ENCODE assay signal across 8 mouse cellular contexts in the genomic region with DNA sequence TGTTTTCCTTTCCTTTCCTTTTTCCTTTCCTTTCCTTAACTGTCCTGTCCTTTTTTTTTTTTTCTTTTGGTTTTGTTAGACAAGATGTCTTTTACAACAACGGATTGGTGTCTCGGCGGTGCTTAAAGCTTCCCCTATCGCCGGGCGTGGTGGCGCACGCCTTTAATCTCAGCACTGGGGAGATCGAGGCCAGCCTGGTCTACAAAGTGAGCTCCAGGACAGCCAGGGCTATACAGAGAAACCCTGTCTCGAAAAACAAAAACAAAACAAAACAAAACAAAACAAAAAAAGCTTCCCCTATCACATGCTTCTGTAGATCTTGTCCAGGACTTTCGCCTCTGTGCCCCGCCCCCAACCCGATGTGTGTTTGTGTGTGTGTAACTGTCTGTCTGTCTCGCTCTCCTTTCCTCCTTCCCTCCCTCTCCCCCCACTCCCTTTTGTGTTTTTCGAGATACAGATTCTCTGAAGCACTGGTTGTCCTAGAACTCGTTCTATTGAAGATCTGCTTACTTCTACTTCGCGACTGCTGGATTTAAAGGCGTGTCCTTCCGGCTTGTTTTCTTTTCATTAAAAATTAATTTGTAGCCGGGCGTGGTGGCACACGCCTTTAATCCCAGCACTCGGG. TPM values are rescaled to one million over a fixed set of nuclear protein-coding genes. Genes with fewer than 3 reads are reported as not detected.
DNase-seq lines count a peak whose midpoint lies in the region; ATAC-seq and TF ChIP-seq lines count a peak whose summit lies in the region.

No protein-coding gene starts in this region.

- peaks cover 29% of the 10 kb centered on the region for H3K4me1 ChIP-seq in E14TG2a.4 (replicated peaks; ENCODE audit: low read depth, low read length)
- peaks cover 19% of the 10 kb centered on the region for H3K4me1 ChIP-seq in forebrain, embryonic 13.5 days
- peaks cover 36% of the 10 kb centered on the region for H3K4me1 ChIP-seq in liver, embryonic 12.5 days
- no peaks in the 10 kb centered on the region for H3K4me1 ChIP-seq in stomach, embryonic 15.5 days

- H3K36me3 ChIP-seq in E14TG2a.4 (ENCODE audit: insufficient read depth, low read length), result peaks cover 31% of the 10 kb centered on the region
- peaks cover 24% of the 10 kb centered on the region for H3K36me3 ChIP-seq in forebrain, embryonic 13.5 days (ENCODE audit: poor library complexity, severe bottlenecking)
- peaks cover 30% of the 10 kb centered on the region for H3K36me3 ChIP-seq in liver, embryonic 12.5 days
- H3K36me3 ChIP-seq in stomach, embryonic 15.5 days, result peaks cover 16% of the 10 kb centered on the region

- H3K9ac ChIP-seq in forebrain, embryonic 13.5 days, result peak overlapping the region; percentile 84
- H3K9ac ChIP-seq in liver, embryonic 12.5 days, result peak overlapping the region; percentile 77
- H3K9ac ChIP-seq in stomach, embryonic 15.5 days, result peak overlapping the region; percentile 80

- no peaks in the 10 kb centered on the region for H3K9me3 ChIP-seq in E14TG2a.4 (ENCODE audit: low read length)
- no peaks in the 10 kb centered on the region for H3K9me3 ChIP-seq in forebrain, embryonic 13.5 days (replicated peaks)
- H3K9me3 ChIP-seq in liver, embryonic 12.5 days (replicated peaks), result no peaks in the 10 kb centered on the region
- H3K9me3 ChIP-seq in stomach, embryonic 15.5 days, result no peaks in the 10 kb centered on the region

- peak overlapping the region; percentile 75 for H3K4me3 ChIP-seq in gastrocnemius, adult 2 months
- peak overlapping the region; percentile 98 for H3K4me3 ChIP-seq in E14TG2a.4 (replicated peaks; ENCODE audit: low read length)
- peak overlapping the region; percentile 83 for H3K4me3 ChIP-seq in forebrain, embryonic 13.5 days
- peak overlapping the region; percentile 74 for H3K4me3 ChIP-seq in liver, embryonic 12.5 days
- H3K4me3 ChIP-seq in stomach, embryonic 15.5 days (replicated peaks), result peak overlapping the region; percentile 86

- H3K27ac ChIP-seq in gastrocnemius, adult 2 months, result peak overlapping the region; percentile 86
- H3K27ac ChIP-seq in forebrain, embryonic 13.5 days, result peak overlapping the region; percentile 74
- H3K27ac ChIP-seq in liver, embryonic 12.5 days, result peak overlapping the region; percentile 85
- peak overlapping the region; percentile 86 for H3K27ac ChIP-seq in stomach, embryonic 15.5 days

- H3K4me2 ChIP-seq in forebrain, embryonic 13.5 days, result peak overlapping the region; percentile 89
- peak overlapping the region; percentile 83 for H3K4me2 ChIP-seq in liver, embryonic 12.5 days
- peak overlapping the region; percentile 79 for H3K4me2 ChIP-seq in stomach, embryonic 15.5 days

- intact Hi-C loops in gastrocnemius, adult 2 months (cut with DNase I), result loop anchor here (1.0 kb wide), 1 partner anchor 11 kb away; no protein-coding TSS in a partner anchor

- DNase-seq in gastrocnemius, adult 2 months, result no peak
- DNase-seq in gastrocnemius, postnatal 4 days (ENCODE audit: low spot score in 2 of 2), result no peak
- no peak for DNase-seq in adrenal gland, adult (ENCODE audit: inconsistent age in 2 of 2, low spot score in 1 of 2)
- no peak for DNase-seq in c-Kit-positive CD71-positive TER-119-positive erythroid progenitor cells, embryonic 14.5 days (ENCODE audit: low spot score)

- no peak for TF ChIP-seq CTCF in gastrocnemius, adult 2 months (IDR thresholded peaks at IDR 0.05)
- TF ChIP-seq CTCF in E14TG2a.4 (conservative IDR thresholded peaks at IDR 0.05; ENCODE audit: low read length), result no peak

- peak; percentile 50; the same call in 1 of the 2 replicates for ATAC-seq in forebrain, embryonic 13.5 days
- ATAC-seq in liver, embryonic 12.5 days, result peak; percentile 65; the same call in 1 of the 2 replicates
- no peak for ATAC-seq in stomach, embryonic 15.5 days (ENCODE audit: insufficient read depth, low FRiP score, low read depth)

- 6% methylated on average over 24 of the region's 24 CpGs for WGBS in forebrain, embryonic 13.5 days
- 3% methylated on average over 24 of the region's 24 CpGs for WGBS in liver, embryonic 12.5 days (ENCODE audit: insufficient replicate concordance)
- WGBS in stomach, embryonic 15.5 days, result 5% methylated on average over 24 of the region's 24 CpGs

- no peaks in the 10 kb centered on the region for H3K27me3 ChIP-seq in E14TG2a.4 (ENCODE audit: insufficient read depth, low read length)
- no peaks in the 10 kb centered on the region for H3K27me3 ChIP-seq in forebrain, embryonic 13.5 days
- H3K27me3 ChIP-seq in liver, embryonic 12.5 days (replicated peaks), result no peaks in the 10 kb centered on the region
- no peaks in the 10 kb centered on the region for H3K27me3 ChIP-seq in stomach, embryonic 15.5 days (replicated peaks)

RNA-seq across cellular contexts. Expression of a gene that starts 0.5 kb away (rescaled TPM):
- total RNA-seq in gastrocnemius, adult 2 months (2021), result 10 to 100 TPM; 15.5 to 16.7 TPM
- 10 to 100 TPM; 19.1 to 20.4 TPM for total RNA-seq in gastrocnemius, postnatal 4 days (2021)
- 86.9 and 107 TPM in 2 replicates for polyA plus RNA-seq in forebrain, embryonic 13.5 days (2015; fragmentation: Nextera tagmentation; extraction: Ambion mirVana)
- 65.4 and 71.8 TPM in 2 replicates for polyA plus RNA-seq in liver, embryonic 12.5 days (2016; fragmentation: Nextera tagmentation; extraction: Ambion mirVana)
- polyA plus RNA-seq in stomach, embryonic 15.5 days (2015; fragmentation: Nextera tagmentation; extraction: Ambion mirVana), result 64.4 and 68.0 TPM in 2 replicates

RNA-seq across cellular contexts. Expression of a gene that starts 9.9 kb away (rescaled TPM):
- total RNA-seq in gastrocnemius, adult 2 months (2021), result not detected
- total RNA-seq in gastrocnemius, postnatal 4 days (2021), result under 1 TPM in 1 of 2 experiments, not detected in 1; 0.23 TPM
- 0.18 TPM in 1 of 2 replicates, not detected in the other for polyA plus RNA-seq in forebrain, embryonic 13.5 days (2015; fragmentation: Nextera tagmentation; extraction: Ambion mirVana)
- 0.19 and 0.46 TPM in 2 replicates for polyA plus RNA-seq in liver, embryonic 12.5 days (2016; fragmentation: Nextera tagmentation; extraction: Ambion mirVana)
- 0.19 TPM in 1 of 2 replicates, not detected in the other for polyA plus RNA-seq in stomach, embryonic 15.5 days (2015; fragmentation: Nextera tagmentation; extraction: Ambion mirVana)

RNA-seq across cellular contexts. Expression of a gene that starts 10.0 kb away (rescaled TPM):
- total RNA-seq in gastrocnemius, adult 2 months (2021), result 100 to 1,000 TPM; 508 to 641 TPM
- total RNA-seq in gastrocnemius, postnatal 4 days (2021), result 100 to 1,000 TPM; 750 to 839 TPM
- 992 and 1,023 TPM in 2 replicates for polyA plus RNA-seq in forebrain, embryonic 13.5 days (2015; fragmentation: Nextera tagmentation; extraction: Ambion mirVana)
- polyA plus RNA-seq in liver, embryonic 12.5 days (2016; fragmentation: Nextera tagmentation; extraction: Ambion mirVana), result 1,444 and 1,454 TPM in 2 replicates
- 1,497 and 1,515 TPM in 2 replicates for polyA plus RNA-seq in stomach, embryonic 15.5 days (2015; fragmentation: Nextera tagmentation; extraction: Ambion mirVana)

RNA-seq across cellular contexts. Expression of a gene that starts 11.9 kb away (rescaled TPM):
- total RNA-seq in gastrocnemius, adult 2 months (2021), result under 1 TPM; 0.56 to 0.74 TPM
- total RNA-seq in gastrocnemius, postnatal 4 days (2021), result 1 to 10 TPM; 2.2 to 3.3 TPM
- 1.3 TPM in 2 replicates for polyA plus RNA-seq in forebrain, embryonic 13.5 days (2015; fragmentation: Nextera tagmentation; extraction: Ambion mirVana)
- polyA plus RNA-seq in liver, embryonic 12.5 days (2016; fragmentation: Nextera tagmentation; extraction: Ambion mirVana), result 0.51 and 0.58 TPM in 2 replicates
- 3.2 and 3.5 TPM in 2 replicates for polyA plus RNA-seq in stomach, embryonic 15.5 days (2015; fragmentation: Nextera tagmentation; extraction: Ambion mirVana)

RNA-seq across cellular contexts. Expression of a gene that starts 12.0 kb away (rescaled TPM):
- 10 to 100 TPM; 32.8 to 37.5 TPM for total RNA-seq in gastrocnemius, adult 2 months (2021)
- total RNA-seq in gastrocnemius, postnatal 4 days (2021), result 10 to 100 TPM; 22.9 to 24.6 TPM
- polyA plus RNA-seq in forebrain, embryonic 13.5 days (2015; fragmentation: Nextera tagmentation; extraction: Ambion mirVana), result 40.7 and 42.5 TPM in 2 replicates
- 51.4 and 52.5 TPM in 2 replicates for polyA plus RNA-seq in liver, embryonic 12.5 days (2016; fragmentation: Nextera tagmentation; extraction: Ambion mirVana)
- polyA plus RNA-seq in stomach, embryonic 15.5 days (2015; fragmentation: Nextera tagmentation; extraction: Ambion mirVana), result 40.9 and 44.1 TPM in 2 replicates
